Mouse (Mus musculus) intestine, embryonic 16.5 days (tissue): ENCODE results near the gene Grb10. TPM values are rescaled to one million over a fixed set of nuclear protein-coding genes. Genes with fewer than 3 reads are reported as not detected.

Experiments used
- ATAC-seq: fragments of 200-750 bp; cut with Nextera tagmentation; 2 replicates; pipeline ENCODE4 v1.8.0; 2017; ENCODE audit warnings: moderate TSS enrichment, moderate library complexity
- H3K27ac ChIP-seq: fragments of 300-500 bp; sonication (generic); 2 replicates; pipeline ENCODE4 v1.5.1; 2014; ENCODE audit warnings: mild to moderate bottlenecking, low read length
- H3K27me3 ChIP-seq: fragments of 300-500 bp; sonication (generic); replicated peaks from 2 replicates; pipeline ENCODE4 v1.6.1; 2014; ENCODE audit warnings: low read length, control low read depth, mixed read lengths; ENCODE audit not compliant: control insufficient read depth, insufficient read depth
- H3K36me3 ChIP-seq: fragments of 300-500 bp; sonication (generic); 2 replicates; pipeline ENCODE4 v1.6.1; 2014; ENCODE audit warnings: low read length, control low read depth; ENCODE audit not compliant: control insufficient read depth, insufficient read depth
- H3K4me1 ChIP-seq: fragments of 300-500 bp; sonication (generic); 2 replicates; pipeline ENCODE4 v1.6.1; 2014; ENCODE audit warnings: low read length, control low read depth, mixed read lengths; ENCODE audit not compliant: control insufficient read depth, insufficient read depth
- H3K4me2 ChIP-seq: fragments of 300-500 bp; sonication (generic); 2 replicates; pipeline ENCODE4 v1.6.1; 2014; ENCODE audit warnings: low read depth, low read length, control low read depth
- H3K4me3 ChIP-seq: fragments of 300-500 bp; sonication (generic); 2 replicates; pipeline ENCODE4 v1.5.1; 2014; ENCODE audit warnings: mild to moderate bottlenecking, low read length
- H3K9ac ChIP-seq: fragments of 300-500 bp; sonication (generic); 2 replicates; pipeline ENCODE4 v1.6.1; 2014; ENCODE audit warnings: low read depth, low read length
- H3K9me3 ChIP-seq: fragments of 300-500 bp; sonication (generic); 2 replicates; pipeline ENCODE4 v1.6.1; 2016; ENCODE audit warnings: low read length, control low read depth; ENCODE audit not compliant: control insufficient read depth
- WGBS: fragments of 180-500 bp; shearing (Covaris S2); extraction: QIAGEN DNeasy Blood & Tissue Kit; methylation state at CpG from one replicate; pipeline ENCODE4 v1.1.7; 2014; 5-methylcytosine and 5-hydroxymethylcytosine counted together
- polyA plus RNA-seq: library from polyadenylated mRNA; unstranded; fragments of >200 nt; fragmentation: Nextera tagmentation; extraction: Ambion mirVana; gene quantifications from 2 replicates; pipeline ENCODE4 v1.2.1, GENCODE M21; 2015

Gene Grb10
- polyA plus RNA-seq, 1 experiment from 2014 or later = 238 TPM

GRCm38 (mm10) chr11:11939611-11940010 is 98.9 kb downstream of the Grb10 start:
- 0 out of 2 replicates have a peak, but pooled peaks cover 7% of the 10 kb centered on the region for H3K36me3 ChIP-seq
- no peaks in the 10 kb centered on the region for H3K27me3 ChIP-seq
- peak; percentile 41; the same call in 1 of the 2 replicates for ATAC-seq
- WGBS = 66% methylated on average over 3 of the region's 3 CpGs
- no peak overlapping the region for H3K4me2 ChIP-seq
- no peak overlapping the region for H3K4me3 ChIP-seq
- no peak overlapping the region for H3K27ac ChIP-seq
- H3K9me3 ChIP-seq = no peaks in the 10 kb centered on the region
- H3K9ac ChIP-seq = no peak overlapping the region
- peaks cover 6% of the 10 kb centered on the region; the same call in 1 of the 2 replicates for H3K4me1 ChIP-seq

- ATAC-seq = no peak
- no peak overlapping the region for H3K4me3 ChIP-seq
- no peak overlapping the region for H3K4me2 ChIP-seq
- no peaks in the 10 kb centered on the region for H3K27me3 ChIP-seq
- WGBS = 79% methylated on average over 1 of the region's 1 CpGs
- H3K9me3 ChIP-seq = no peaks in the 10 kb centered on the region
- H3K36me3 ChIP-seq = 0 out of 2 replicates have a peak, but pooled peaks cover 3% of the 10 kb centered on the region
- no peak overlapping the region for H3K27ac ChIP-seq
- H3K9ac ChIP-seq = no peak overlapping the region
- H3K4me1 ChIP-seq = peaks cover 6% of the 10 kb centered on the region; the same call in 1 of the 2 replicates
Observed at GRCm38 (mm10) chr11:11938591-11938990, 99.9 kb downstream of the Grb10 start.

- H3K4me3 ChIP-seq = no peak overlapping the region
- H3K4me1 ChIP-seq = peaks cover under 1% of the 10 kb centered on the region; the same call in 1 of the 2 replicates
- no peak overlapping the region for H3K9ac ChIP-seq
- H3K27ac ChIP-seq = no peak overlapping the region
- H3K36me3 ChIP-seq = peaks cover 7% of the 10 kb centered on the region; the same call in 1 of the 2 replicates
- no peak overlapping the region for H3K4me2 ChIP-seq
- ATAC-seq = no peak
- H3K27me3 ChIP-seq = no peaks in the 10 kb centered on the region
- 81% methylated on average over 10 of the region's 10 CpGs for WGBS
- H3K9me3 ChIP-seq = no peaks in the 10 kb centered on the region
Observed at GRCm38 (mm10) chr11:11937340-11938030, 101.0 kb downstream of the Grb10 start.

- ATAC-seq = no peak
Observed at GRCm38 (mm10) chr11:11934808-11935207, 103.7 kb downstream of the Grb10 start.

GRCm38 (mm10) chr11:11932102-11932789 is 106.2 kb downstream of the Grb10 start:
- Histone ChIP-seq H3K9me3 (no peaks in the 10 kb centered on the region), H3K27ac (no peak overlapping the region), H3K4me3 (no peak overlapping the region), H3K9ac (no peak overlapping the region), H3K36me3 (peaks cover 7% of the 10 kb centered on the region; the same call in 1 of the 2 replicates), H3K4me2 (no peak overlapping the region), H3K4me1 (no peaks in the 10 kb centered on the region), H3K27me3 (no peaks in the 10 kb centered on the region)
- 67% methylated on average over 11 of the region's 11 CpGs for WGBS
- ATAC-seq = no peak

More at GRCm38 (mm10) chr11:11934808-11935207, 103.7 kb downstream of the Grb10 start:
- Histone ChIP-seq H3K27me3 (no peaks in the 10 kb centered on the region), H3K4me3 (no peak overlapping the region), H3K27ac (no peak overlapping the region), H3K36me3 (peaks cover 7% of the 10 kb centered on the region; the same call in 1 of the 2 replicates), H3K9ac (no peak overlapping the region), H3K4me2 (no peak overlapping the region), H3K4me1 (no peaks in the 10 kb centered on the region), H3K9me3 (no peaks in the 10 kb centered on the region)
- WGBS = 78% methylated on average over 8 of the region's 8 CpGs

GRCm38 (mm10) chr11:11931688-11932087 is 106.8 kb downstream of the Grb10 start:
- Histone ChIP-seq H3K9me3 (no peaks in the 10 kb centered on the region), H3K36me3 (peaks cover 4% of the 10 kb centered on the region; the same call in 1 of the 2 replicates), H3K9ac (no peak overlapping the region), H3K4me3 (no peak overlapping the region), H3K4me2 (no peak overlapping the region), H3K27me3 (no peaks in the 10 kb centered on the region), H3K4me1 (no peaks in the 10 kb centered on the region), H3K27ac (no peak overlapping the region)
- WGBS = 76% methylated on average over 5 of the region's 5 CpGs
- no peak for ATAC-seq

GRCm38 (mm10) chr11:11930527-11930926 is 108.0 kb downstream of the Grb10 start:
- no peak for ATAC-seq
- WGBS = 87% methylated on average over 11 of the region's 11 CpGs
- Histone ChIP-seq H3K27me3 (no peaks in the 10 kb centered on the region), H3K4me3 (no peak overlapping the region), H3K27ac (no peak overlapping the region), H3K4me2 (no peak overlapping the region), H3K9me3 (no peaks in the 10 kb centered on the region), H3K9ac (no peak overlapping the region), H3K4me1 (no peaks in the 10 kb centered on the region), H3K36me3 (peaks cover 4% of the 10 kb centered on the region; the same call in 1 of the 2 replicates)

- no peak for ATAC-seq
- 92% methylated on average over 3 of the region's 3 CpGs for WGBS
Observed at GRCm38 (mm10) chr11:11929059-11929458, 109.4 kb downstream of the Grb10 start.

GRCm38 (mm10) chr11:11928586-11928985 is 109.9 kb downstream of the Grb10 start:
- no peak overlapping the region for H3K4me2 ChIP-seq
- H3K4me1 ChIP-seq = no peaks in the 10 kb centered on the region
- ATAC-seq = no peak; the same call in 1 of the 2 replicates
- no peaks in the 10 kb centered on the region for H3K27me3 ChIP-seq
- no peak overlapping the region for H3K27ac ChIP-seq
- no peak overlapping the region for H3K9ac ChIP-seq
- H3K4me3 ChIP-seq = no peak overlapping the region
- WGBS = 86% methylated on average over 2 of the region's 2 CpGs
- H3K9me3 ChIP-seq = no peaks in the 10 kb centered on the region
- peaks cover 4% of the 10 kb centered on the region; the same call in 1 of the 2 replicates for H3K36me3 ChIP-seq

More at GRCm38 (mm10) chr11:11929059-11929458, 109.4 kb downstream of the Grb10 start:
- Histone ChIP-seq H3K4me2 (no peak overlapping the region), H3K4me1 (no peaks in the 10 kb centered on the region), H3K4me3 (no peak overlapping the region), H3K9me3 (no peaks in the 10 kb centered on the region), H3K27ac (no peak overlapping the region), H3K36me3 (peaks cover 4% of the 10 kb centered on the region; the same call in 1 of the 2 replicates), H3K9ac (no peak overlapping the region), H3K27me3 (no peaks in the 10 kb centered on the region)
